Mouse (Mus musculus) spleen, adult 2 months (tissue): Measurements from ENCODE around the gene Xiap. TPM values are rescaled to one million over a fixed set of nuclear protein-coding genes. Genes with fewer than 3 reads are reported as not detected.

Experiments used
- DNase-seq, 2 experiments: peaks; one replicate each; pipeline versions ENCODE4 v3.0.0 to v3.0.0-alpha.2; 2012 to 2021; ENCODE audit warnings: low spot score in 2 of 2, low read depth in 1 of 2
- H3K27ac ChIP-seq: fragments of 200-500 bp; 2 replicates; pipeline ENCODE4 v1.5.1; 2012; ENCODE audit warnings: low read length, inconsistent platforms; ENCODE audit not compliant: insufficient read depth
- H3K27me3 ChIP-seq: fragments of 200-500 bp; 2 replicates; pipeline ENCODE4 v1.6.1; 2012; ENCODE audit warnings: mild to moderate bottlenecking, moderate library complexity, low read length, inconsistent platforms; ENCODE audit not compliant: control insufficient read depth, insufficient read depth
- H3K36me3 ChIP-seq: fragments of 200-500 bp; 2 replicates; pipeline ENCODE4 v1.6.1; 2012; ENCODE audit warnings: mild to moderate bottlenecking, low read length, inconsistent platforms; ENCODE audit not compliant: control insufficient read depth, insufficient read depth
- H3K4me1 ChIP-seq: fragments of 200-500 bp; 2 replicates; pipeline ENCODE4 v1.6.1; 2011; ENCODE audit warnings: inconsistent platforms; ENCODE audit not compliant: control insufficient read depth, insufficient read depth, insufficient read length
- H3K4me3 ChIP-seq: fragments of 200-500 bp; 2 replicates; pipeline ENCODE4 v1.5.1; 2011; ENCODE audit warnings: mild to moderate bottlenecking, inconsistent platforms; ENCODE audit not compliant: insufficient read depth, insufficient read length; ENCODE audit errors: extremely low read depth
- CTCF ChIP-seq: fragments of 200-500 bp; IDR thresholded peaks from 2 replicates; pipeline ENCODE4 v1.5.1; 2011; ENCODE audit warnings: mild to moderate bottlenecking, inconsistent platforms; ENCODE audit not compliant: insufficient read depth, insufficient read length, insufficient replicate concordance; ENCODE audit errors: extremely low read depth
- POLR2A ChIP-seq: fragments of 200-500 bp; IDR thresholded peaks from 2 replicates; pipeline ENCODE4 v1.6.1; 2011; ENCODE audit warnings: low read depth, low read length, inconsistent platforms
- WGBS: fragments of 180-500 bp; shearing (Covaris S2); methylation state at CpG from one replicate; pipeline ENCODE4 v1.1.7; 2018; 5-methylcytosine and 5-hydroxymethylcytosine counted together
- polyA plus RNA-seq: library from polyadenylated mRNA; depleted of rRNA; stranded (reverse); fragments of >200 nt; gene quantifications from 2 replicates; pipeline ENCODE4 v1.2.3, GENCODE M21; 2012; rRNA removed

Gene Xiap
- polyA plus RNA-seq, 1 experiment, result 3.6 TPM

GRCm38 (mm10) chrX:42151903-42152369 is 92.5 kb downstream of the Xiap start:
- TF ChIP-seq CTCF, result no peak
- no peak for TF ChIP-seq POLR2A
- Histone ChIP-seq H3K4me3 (peak overlapping the region; percentile 65), H3K36me3 (no peaks in the 10 kb centered on the region), H3K4me1 (no peaks in the 10 kb centered on the region; the same call in 1 of the 2 replicates), H3K27me3 (no peaks in the 10 kb centered on the region), H3K27ac (peak overlapping the region; percentile 88)
- WGBS, result 22% methylated on average over 17 of the region's 17 CpGs
- peak; percentile 48 to 49 for DNase-seq

DNA sequence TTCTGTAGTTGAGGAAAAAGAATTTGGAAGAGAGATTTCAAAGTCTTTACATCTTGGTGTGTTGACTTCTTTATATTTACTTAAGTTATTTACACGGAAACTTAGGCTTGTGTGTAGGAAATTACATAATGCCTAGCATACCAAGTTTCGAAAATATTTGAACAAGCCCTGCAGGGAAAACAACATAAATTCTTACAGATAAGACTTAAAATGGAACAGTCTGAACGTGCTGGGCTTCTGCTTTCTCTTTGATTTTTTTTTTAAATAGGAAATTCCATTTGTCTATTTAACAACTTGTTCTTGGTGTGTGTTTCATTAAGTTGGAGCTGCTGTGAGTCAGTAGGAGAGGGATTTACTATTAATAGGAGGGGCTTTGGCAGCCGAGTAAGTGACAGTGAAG is 93.6 kb downstream of the Xiap start:
- no peaks in the 10 kb centered on the region for H3K36me3 ChIP-seq
- no peak for DNase-seq
- TF ChIP-seq CTCF, result no peak
- no peak for TF ChIP-seq POLR2A
- WGBS, result 20% methylated on average over 4 of the region's 4 CpGs
- no peak overlapping the region for H3K4me3 ChIP-seq
- H3K27me3 ChIP-seq, result no peaks in the 10 kb centered on the region
- no peaks in the 10 kb centered on the region; the same call in 1 of the 2 replicates for H3K4me1 ChIP-seq
- H3K27ac ChIP-seq, result peak overlapping the region; percentile 22; the same call in 1 of the 2 replicates

Other genes with a start within 250 kb of the Xiap start
- 3.9 and 4.4 TPM in 2 replicates for gene Thoc2, start 139.0 kb upstream of the Xiap start, polyA plus RNA-seq
- 4.9 and 5.2 TPM in 2 replicates for gene Stag2, start 89.6 kb downstream of the Xiap start, polyA plus RNA-seq